Mouse (Mus musculus): Measurements from ENCODE around the gene Sap30l. TPM values are rescaled to one million over a fixed set of nuclear protein-coding genes. Genes with fewer than 3 reads are reported as not detected.

Sap30l gene
- total RNA-seq (2021): 10 to 100 TPM; 32.0 to 35.3 TPM

- intact Hi-C loops (cut with DNase I): no loop called here
- peak; percentile 97 for DNase-seq
Observed at GRCm38 (mm10) chr11:57800971-57801765, at the start of gene Sap30l. Sap30l (plus strand) TSS chr11:57801637.

- intact Hi-C loops (cut with DNase I): no loop called here
- no peak for DNase-seq
Observed at GRCm38 (mm10) chr11:57753538-57754203, 47.8 kb upstream of the Sap30l start.

- DNase-seq: no peak
- intact Hi-C loops (cut with DNase I): no loop called here
Observed at GRCm38 (mm10) chr11:57758621-57759020, 42.8 kb upstream of the Sap30l start.

GRCm38 (mm10) chr11:57760509-57761058 lies 40.9 kb upstream of the Sap30l start:
- no peak for DNase-seq
- intact Hi-C loops (cut with DNase I): no loop called here

- intact Hi-C loops (cut with DNase I): no loop called here
- DNase-seq: no peak
Observed at GRCm38 (mm10) chr11:57761347-57761746, 40.1 kb upstream of the Sap30l start.

- intact Hi-C loops (cut with DNase I): no loop called here
- DNase-seq: no peak
Observed at GRCm38 (mm10) chr11:57764124-57764523, 37.3 kb upstream of the Sap30l start.

- intact Hi-C loops (cut with DNase I): no loop called here
- DNase-seq: no peak
Observed at GRCm38 (mm10) chr11:57766617-57767016, 34.8 kb upstream of the Sap30l start.

GRCm38 (mm10) chr11:57767171-57767570 lies 34.3 kb upstream of the Sap30l start:
- DNase-seq: no peak
- intact Hi-C loops (cut with DNase I): no loop called here

GRCm38 (mm10) chr11:57770776-57771175 lies 30.7 kb upstream of the Sap30l start:
- intact Hi-C loops (cut with DNase I): loop anchor here (10.0 kb wide), 3 partner anchors 156 to 1636 kb away; no protein-coding TSS in a partner anchor
- no peak for DNase-seq

- intact Hi-C loops (cut with DNase I): loop anchor here (10.0 kb wide), 3 partner anchors 157 to 1637 kb away; no protein-coding TSS in a partner anchor
- peak; percentile 53 for DNase-seq
Observed at GRCm38 (mm10) chr11:57771676-57772075, 29.8 kb upstream of the Sap30l start.

GRCm38 (mm10) chr11:57773479-57773878 lies 28.0 kb upstream of the Sap30l start:
- intact Hi-C loops (cut with DNase I): loop anchor here (10.0 kb wide), 3 partner anchors 159 to 1639 kb away; no protein-coding TSS in a partner anchor
- no peak for DNase-seq

- no peak for DNase-seq
- intact Hi-C loops (cut with DNase I): loop anchor here (10.0 kb wide), 3 partner anchors 159 to 1639 kb away; no protein-coding TSS in a partner anchor
Observed at GRCm38 (mm10) chr11:57773936-57774335, 27.5 kb upstream of the Sap30l start.

- intact Hi-C loops (cut with DNase I): loop anchor here (10.0 kb wide), 3 partner anchors 161 to 1641 kb away; no protein-coding TSS in a partner anchor
- no peak for DNase-seq
Observed at GRCm38 (mm10) chr11:57775868-57776267, 25.6 kb upstream of the Sap30l start.

GRCm38 (mm10) chr11:57776546-57776945 lies 24.9 kb upstream of the Sap30l start:
- no peak for DNase-seq
- intact Hi-C loops (cut with DNase I): loop anchor here (10.0 kb wide), 3 partner anchors 162 to 1642 kb away; no protein-coding TSS in a partner anchor

GRCm38 (mm10) chr11:57778349-57778748 lies 23.1 kb upstream of the Sap30l start:
- intact Hi-C loops (cut with DNase I): loop anchor here (2.0 to 10.0 kb wide), 4 partner anchors 164 to 1644 kb away; no protein-coding TSS in a partner anchor
- peak; percentile 37 for DNase-seq

- intact Hi-C loops (cut with DNase I): loop anchor here (2.0 to 10.0 kb wide), 4 partner anchors 165 to 1645 kb away; no protein-coding TSS in a partner anchor
- no peak for DNase-seq
Observed at GRCm38 (mm10) chr11:57779824-57780223, 21.6 kb upstream of the Sap30l start.

- DNase-seq: peak; percentile 66
- intact Hi-C loops (cut with DNase I): no loop called here
Observed at GRCm38 (mm10) chr11:57786616-57787418, 14.6 kb upstream of the Sap30l start.

- DNase-seq: no peak
- intact Hi-C loops (cut with DNase I): no loop called here
Observed at GRCm38 (mm10) chr11:57787913-57788312, 13.5 kb upstream of the Sap30l start.

GRCm38 (mm10) chr11:57790866-57791535 lies 10.4 kb upstream of the Sap30l start:
- intact Hi-C loops (cut with DNase I): no loop called here
- no peak for DNase-seq

- no peak for DNase-seq
- intact Hi-C loops (cut with DNase I): no loop called here
Observed at GRCm38 (mm10) chr11:57795086-57795485, 6.4 kb upstream of the Sap30l start.
